12 mouse cellular contexts compared by ENCODE assay signal in the genomic region with DNA sequence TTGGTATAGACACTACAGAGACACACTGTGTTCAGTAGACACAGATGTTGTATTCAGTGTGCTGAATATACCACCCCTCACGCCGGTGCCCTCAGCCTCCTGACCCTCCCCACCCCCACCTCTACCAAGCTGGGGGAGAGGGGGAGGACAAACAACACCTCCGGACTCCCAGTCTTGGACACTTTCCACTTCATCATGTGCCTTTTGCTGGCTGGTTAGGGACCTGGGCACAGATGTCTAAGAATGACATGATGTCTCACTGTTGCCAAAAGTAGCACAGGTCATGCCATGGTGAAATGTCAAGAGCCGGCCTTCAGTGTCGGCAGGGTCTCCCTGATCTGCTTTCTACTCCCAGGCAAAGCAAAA. TPM values are rescaled to one million over a fixed set of nuclear protein-coding genes. Genes with fewer than 3 reads are reported as not detected.
DNase-seq lines count a peak whose midpoint lies in the region; ATAC-seq and TF ChIP-seq lines count a peak whose summit lies in the region.
"Had no signal": no experiment of that assay in that cellular context is flagged by ENCODE, and none has a peak within 500 bp of the region (broad histone marks: within the 10 kb centered on the region; RNA-seq: fewer than 3 reads in every experiment).

No protein-coding gene starts in this region.

- peak overlapping the region; percentile 75 for H3K27ac ChIP-seq in gastrocnemius, adult 2 months
- peak overlapping the region; percentile 93 for H3K27ac ChIP-seq in midbrain, embryonic 11.5 days (ENCODE audit: low read depth, low read length)
- H3K27ac ChIP-seq in midbrain, embryonic 16.5 days (ENCODE audit: low read length), result no peak overlapping the region
- peak overlapping the region; percentile 92 for H3K27ac ChIP-seq in heart, embryonic 13.5 days (replicated peaks)

- H3K4me3 ChIP-seq in gastrocnemius, adult 2 months, result no peak overlapping the region; the same call in 1 of the 2 replicates
- no peak overlapping the region for H3K4me3 ChIP-seq in midbrain, embryonic 11.5 days (ENCODE audit: low read depth, low read length)
- H3K4me3 ChIP-seq in midbrain, embryonic 16.5 days (ENCODE audit: low read depth, low read length), result no peak overlapping the region
- no peak overlapping the region for H3K4me3 ChIP-seq in heart, embryonic 13.5 days
- H3K4me3 ChIP-seq: megakaryocyte, embryonic 14.5 days had no signal

- no peaks in the 10 kb centered on the region for H3K9me3 ChIP-seq in midbrain, embryonic 11.5 days (ENCODE audit: control insufficient read depth, low read length)
- H3K9me3 ChIP-seq in midbrain, embryonic 16.5 days (replicated peaks; ENCODE audit: control insufficient read depth, low read length, poor library complexity, severe bottlenecking), result no peaks in the 10 kb centered on the region
- no peaks in the 10 kb centered on the region for H3K9me3 ChIP-seq in heart, embryonic 13.5 days
- H3K9me3 ChIP-seq: megakaryocyte, embryonic 14.5 days had no signal

- H3K4me2 ChIP-seq in midbrain, embryonic 11.5 days, result no peak overlapping the region
- H3K4me2 ChIP-seq in midbrain, embryonic 16.5 days (ENCODE audit: low read length), result no peak overlapping the region
- peak overlapping the region; percentile 43; the same call in 1 of the 2 replicates for H3K4me2 ChIP-seq in heart, embryonic 13.5 days

- H3K4me1 ChIP-seq in midbrain, embryonic 11.5 days (ENCODE audit: control insufficient read depth, insufficient read depth, low read length), result peaks cover 48% of the 10 kb centered on the region
- H3K4me1 ChIP-seq in midbrain, embryonic 16.5 days (ENCODE audit: control insufficient read depth, insufficient read depth, low read length), result peaks cover 34% of the 10 kb centered on the region
- peaks cover 50% of the 10 kb centered on the region for H3K4me1 ChIP-seq in heart, embryonic 13.5 days

- no peaks in the 10 kb centered on the region for H3K36me3 ChIP-seq in midbrain, embryonic 11.5 days (ENCODE audit: control insufficient read depth, insufficient read depth, low read length)
- H3K36me3 ChIP-seq in midbrain, embryonic 16.5 days (ENCODE audit: control insufficient read depth, insufficient read depth, low read length), result no peaks in the 10 kb centered on the region
- no peaks in the 10 kb centered on the region for H3K36me3 ChIP-seq in heart, embryonic 13.5 days

- H3K9ac ChIP-seq in midbrain, embryonic 11.5 days (ENCODE audit: low read length), result peak overlapping the region; percentile 24
- H3K9ac ChIP-seq in midbrain, embryonic 16.5 days (ENCODE audit: low read depth, low read length), result no peak overlapping the region
- peak overlapping the region; percentile 42 for H3K9ac ChIP-seq in heart, embryonic 13.5 days

- no peak for TF ChIP-seq CTCF in gastrocnemius, adult 2 months (IDR thresholded peaks at IDR 0.05)

- ATAC-seq in midbrain, embryonic 11.5 days (ENCODE audit: low FRiP score), result no peak
- no peak for ATAC-seq in midbrain, embryonic 16.5 days
- no peak; the same call in 1 of the 2 replicates for ATAC-seq in heart, embryonic 13.5 days (ENCODE audit: extremely low read depth, insufficient number of reproducible peaks, low FRiP score, low TSS enrichment)

- peak; percentile 66 for DNase-seq in gastrocnemius, adult 2 months
- DNase-seq in gastrocnemius, postnatal 14 days, result no peak
- no peak for DNase-seq in midbrain, embryonic 11.5 days (ENCODE audit: low spot score, missing footprints)
- DNase-seq in skeletal muscle tissue, adult 2 months (ENCODE audit: low read depth, low spot score), result peak; percentile 79
- no peak for DNase-seq in urinary bladder, postnatal 25 days (ENCODE audit: low spot score)
- DNase-seq in T-cell, adult 2 months (ENCODE audit: low spot score), result no peak
- DNase-seq: spleen, adult 18-20 months had no signal

- WGBS in midbrain, embryonic 11.5 days, result 4% methylated on average over 5 of the region's 5 CpGs
- 17% methylated on average over 5 of the region's 5 CpGs for WGBS in midbrain, embryonic 16.5 days
- WGBS in heart, embryonic 13.5 days, result 17% methylated on average over 5 of the region's 5 CpGs

- intact Hi-C loops in gastrocnemius, adult 2 months (cut with DNase I), result no loop called here
- intact Hi-C loops in gastrocnemius, postnatal 14 days (cut with DNase I; ENCODE audit: low total_unique reads), result no loop called here

- H3K27me3 ChIP-seq in midbrain, embryonic 11.5 days (ENCODE audit: control insufficient read depth, insufficient read depth, low read length), result no peaks in the 10 kb centered on the region
- no peaks in the 10 kb centered on the region for H3K27me3 ChIP-seq in midbrain, embryonic 16.5 days (ENCODE audit: control insufficient read depth, insufficient read depth, low read depth, low read length)
- H3K27me3 ChIP-seq in heart, embryonic 13.5 days (replicated peaks), result no peaks in the 10 kb centered on the region

RNA-seq across cellular contexts. Expression of a gene that starts 19.1 kb away (rescaled TPM):
- not detected for total RNA-seq in gastrocnemius, adult 2 months (2021)
- total RNA-seq in gastrocnemius, postnatal 14 days (2021), result not detected
- 1.6 and 2.4 TPM in 2 replicates for polyA plus RNA-seq in midbrain, embryonic 11.5 days (2014; fragmentation: Nextera tagmentation; extraction: Ambion mirVana)
- polyA plus RNA-seq in midbrain, embryonic 16.5 days (2015; fragmentation: Nextera tagmentation; extraction: Ambion mirVana), result 6.8 and 6.9 TPM in 2 replicates
- polyA plus RNA-seq in heart, embryonic 13.5 days (2015; fragmentation: Nextera tagmentation; extraction: Ambion mirVana), result 1.1 and 1.8 TPM in 2 replicates
- total RNA-seq: CH12.LX; heart, postnatal 36 days had no signal

RNA-seq across cellular contexts. Expression of a gene that starts 36.2 kb away (rescaled TPM):
- 10 to 100 TPM; 33.6 to 35.8 TPM for total RNA-seq in gastrocnemius, adult 2 months (2021)
- total RNA-seq in gastrocnemius, postnatal 14 days (2021), result 10 to 100 TPM; 29.0 to 31.3 TPM
- 54.6 and 55.5 TPM in 2 replicates for polyA plus RNA-seq in midbrain, embryonic 11.5 days (2014; fragmentation: Nextera tagmentation; extraction: Ambion mirVana)
- polyA plus RNA-seq in midbrain, embryonic 16.5 days (2015; fragmentation: Nextera tagmentation; extraction: Ambion mirVana), result 46.8 and 58.5 TPM in 2 replicates
- polyA plus RNA-seq in heart, embryonic 13.5 days (2015; fragmentation: Nextera tagmentation; extraction: Ambion mirVana), result 37.1 and 41.6 TPM in 2 replicates

RNA-seq across cellular contexts. Expression of a gene that starts 42.7 kb away (rescaled TPM):
- 1 to 10 TPM; 6.3 TPM for total RNA-seq in gastrocnemius, adult 2 months (2021)
- total RNA-seq in gastrocnemius, postnatal 14 days (2021), result 10 to 100 TPM; 12.8 to 17.8 TPM
- 50.8 and 52.4 TPM in 2 replicates for polyA plus RNA-seq in midbrain, embryonic 11.5 days (2014; fragmentation: Nextera tagmentation; extraction: Ambion mirVana)
- polyA plus RNA-seq in midbrain, embryonic 16.5 days (2015; fragmentation: Nextera tagmentation; extraction: Ambion mirVana), result 26.5 and 26.9 TPM in 2 replicates
- 61.6 and 61.9 TPM in 2 replicates for polyA plus RNA-seq in heart, embryonic 13.5 days (2015; fragmentation: Nextera tagmentation; extraction: Ambion mirVana)
- total RNA-seq: CH12.LX had no signal

Comparison
In these comparisons a context has a peak if more than half of its experiments do, and no peak if none do; other contexts are left out.
1. DNase-seq: peak in gastrocnemius, adult 2 months (single experiment) and skeletal muscle tissue, adult 2 months (single experiment); none in gastrocnemius, postnatal 14 days (single experiment), midbrain, embryonic 11.5 days (single experiment), urinary bladder, postnatal 25 days (single experiment) and T-cell, adult 2 months (single experiment).